Mouse (Mus musculus): ENCODE measurements around the gene Adra2b. TPM values are rescaled to one million over a fixed set of nuclear protein-coding genes. Genes with fewer than 3 reads are reported as not detected.

Gene Adra2b
- polyA plus RNA-seq (2015; fragmentation: Illumina TruSeq; extraction: RNeasy Lipid Tissue Mini Kit (QIAGEN cat#74804); ENCODE audit: insufficient read depth, low read depth, low replicate concordance) = 0.20 TPM

DNA sequence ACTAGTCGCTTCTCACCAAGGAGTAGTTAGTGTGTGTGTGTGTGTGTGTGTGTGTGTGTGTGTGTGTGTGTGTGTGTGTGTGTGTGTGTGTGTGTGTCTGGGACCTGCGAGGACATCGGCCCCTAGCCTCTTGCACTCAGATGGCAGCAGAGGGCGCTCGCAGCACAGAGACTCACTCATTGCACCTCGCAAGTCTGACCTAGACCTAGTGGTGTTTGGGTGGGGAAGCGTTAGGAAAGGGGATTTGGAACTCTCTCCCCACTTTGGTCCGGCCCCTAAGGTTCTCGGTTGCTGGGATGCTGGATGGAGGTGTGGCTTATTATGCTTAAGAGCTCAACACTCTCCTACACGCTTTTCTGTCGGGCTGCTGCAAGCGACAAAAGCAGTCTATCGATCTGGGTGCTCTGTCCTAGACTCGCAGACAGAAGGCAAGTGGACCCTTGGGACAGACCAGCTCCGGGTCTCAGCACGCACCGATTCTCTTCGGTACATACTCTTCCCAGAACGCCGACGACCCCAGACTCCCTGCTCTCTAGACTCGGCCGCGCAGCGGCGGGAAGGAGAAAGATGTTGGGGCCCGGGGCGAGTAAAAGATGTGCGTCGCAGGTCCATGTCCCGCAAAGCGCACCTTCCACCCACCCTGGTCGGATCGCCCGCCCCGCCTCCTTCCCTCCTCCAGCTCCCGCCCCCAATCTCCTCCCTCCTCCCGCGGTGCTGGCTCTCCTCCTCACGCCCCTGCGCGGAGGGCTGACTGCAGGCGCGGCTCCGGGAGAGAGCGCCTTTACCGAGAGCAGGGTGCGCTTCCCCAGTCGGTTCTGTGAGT is at the start of gene Adra2b:
Adra2b (plus strand) TSS at position 750 of the 823 bp plus-strand sequence.

GRCm38 (mm10) chr2:127335767-127336496 is 27.1 kb upstream of the Adra2b start, which contains the start of gene Dusp2:
Gene Dusp2, plus strand, starts transcription at chr2:127336159.

GRCm38 (mm10) chr2:127338416-127338815 is 24.6 kb upstream of the Adra2b start, which contains the start of gene Astl:
Gene Astl, plus strand, starts transcription at chr2:127338639.

Other genes starting within 250 kb of the Adra2b start
- not detected for gene Ncaph, start 229.3 kb upstream of the Adra2b start, polyA plus RNA-seq (2015; fragmentation: Illumina TruSeq; extraction: RNeasy Lipid Tissue Mini Kit (QIAGEN cat#74804); ENCODE audit: insufficient read depth, low read depth, low replicate concordance)
- 2.0 TPM for gene Itpripl1, start 219.8 kb upstream of the Adra2b start, polyA plus RNA-seq (2015; fragmentation: Illumina TruSeq; extraction: RNeasy Lipid Tissue Mini Kit (QIAGEN cat#74804); ENCODE audit: insufficient read depth, low read depth, low replicate concordance)
- gene 1810024B03Rik, start 154.9 kb upstream of the Adra2b start, polyA plus RNA-seq (2015; fragmentation: Illumina TruSeq; extraction: RNeasy Lipid Tissue Mini Kit (QIAGEN cat#74804); ENCODE audit: insufficient read depth, low read depth, low replicate concordance) = not detected
- gene Snrnp200, start 154.8 kb upstream of the Adra2b start, polyA plus RNA-seq (2015; fragmentation: Illumina TruSeq; extraction: RNeasy Lipid Tissue Mini Kit (QIAGEN cat#74804); ENCODE audit: insufficient read depth, low read depth, low replicate concordance) = 13.8 TPM
- gene Ciao1, start 115.4 kb upstream of the Adra2b start, polyA plus RNA-seq (2015; fragmentation: Illumina TruSeq; extraction: RNeasy Lipid Tissue Mini Kit (QIAGEN cat#74804); ENCODE audit: insufficient read depth, low read depth, low replicate concordance) = 8.8 TPM
- 9.6 TPM for gene Tmem127, start 115.3 kb upstream of the Adra2b start, polyA plus RNA-seq (2015; fragmentation: Illumina TruSeq; extraction: RNeasy Lipid Tissue Mini Kit (QIAGEN cat#74804); ENCODE audit: insufficient read depth, low read depth, low replicate concordance)
- gene Stard7, start 93.0 kb upstream of the Adra2b start, polyA plus RNA-seq (2015; fragmentation: Illumina TruSeq; extraction: RNeasy Lipid Tissue Mini Kit (QIAGEN cat#74804); ENCODE audit: insufficient read depth, low read depth, low replicate concordance) = 16.2 TPM
- gene Dusp2, start 27.0 kb upstream of the Adra2b start, polyA plus RNA-seq (2015; fragmentation: Illumina TruSeq; extraction: RNeasy Lipid Tissue Mini Kit (QIAGEN cat#74804); ENCODE audit: insufficient read depth, low read depth, low replicate concordance) = not detected
- gene Astl, start 24.6 kb upstream of the Adra2b start, polyA plus RNA-seq (2015; fragmentation: Illumina TruSeq; extraction: RNeasy Lipid Tissue Mini Kit (QIAGEN cat#74804); ENCODE audit: insufficient read depth, low read depth, low replicate concordance) = not detected
- not detected for gene Gpat2, start 62.0 kb downstream of the Adra2b start, polyA plus RNA-seq (2015; fragmentation: Illumina TruSeq; extraction: RNeasy Lipid Tissue Mini Kit (QIAGEN cat#74804); ENCODE audit: insufficient read depth, low read depth, low replicate concordance)
- gene Fahd2a, start 81.4 kb downstream of the Adra2b start, polyA plus RNA-seq (2015; fragmentation: Illumina TruSeq; extraction: RNeasy Lipid Tissue Mini Kit (QIAGEN cat#74804); ENCODE audit: insufficient read depth, low read depth, low replicate concordance) = 8.6 TPM
- 1.3 TPM for gene Kcnip3, start 158.9 kb downstream of the Adra2b start, polyA plus RNA-seq (2015; fragmentation: Illumina TruSeq; extraction: RNeasy Lipid Tissue Mini Kit (QIAGEN cat#74804); ENCODE audit: insufficient read depth, low read depth, low replicate concordance)
- gene Prom2, start 178.3 kb downstream of the Adra2b start, polyA plus RNA-seq (2015; fragmentation: Illumina TruSeq; extraction: RNeasy Lipid Tissue Mini Kit (QIAGEN cat#74804); ENCODE audit: insufficient read depth, low read depth, low replicate concordance) = 9.1 TPM
- gene Zfp661, start 223.9 kb downstream of the Adra2b start, polyA plus RNA-seq (2015; fragmentation: Illumina TruSeq; extraction: RNeasy Lipid Tissue Mini Kit (QIAGEN cat#74804); ENCODE audit: insufficient read depth, low read depth, low replicate concordance) = 2.1 TPM
- gene Mrps5, start 224.0 kb downstream of the Adra2b start, polyA plus RNA-seq (2015; fragmentation: Illumina TruSeq; extraction: RNeasy Lipid Tissue Mini Kit (QIAGEN cat#74804); ENCODE audit: insufficient read depth, low read depth, low replicate concordance) = 11.6 TPM

Measured in pancreas, adult 10 weeks (tissue).